Mouse (Mus musculus): ENCODE measurements around the gene Kras.

Kras gene

GRCm38 (mm10) chr6:145193038-145193437 lies 57.0 kb downstream of the Kras start:
- DNase-seq (ENCODE audit: low spot score in 2 of 2), result peak in 1 of 2 experiments; percentile 2

GRCm38 (mm10) chr6:145187093-145188088 lies 62.6 kb downstream of the Kras start:
- DNase-seq (ENCODE audit: low spot score in 2 of 2), result peak in 1 of 2 experiments; percentile 26

GRCm38 (mm10) chr6:145186096-145186495 lies 63.9 kb downstream of the Kras start:
- DNase-seq (ENCODE audit: low spot score in 2 of 2), result no peak

GRCm38 (mm10) chr6:145182044-145182443 lies 68.0 kb downstream of the Kras start:
- no peak for DNase-seq (ENCODE audit: low spot score in 2 of 2)

- peak; percentile 67 to 82 for DNase-seq (ENCODE audit: low spot score in 2 of 2)
These were observed 70.4 kb downstream of the Kras start for GRCm38 (mm10) chr6:145179665-145180064.

- DNase-seq (ENCODE audit: low spot score in 2 of 2), result no peak
These were observed 73.6 kb downstream of the Kras start for GRCm38 (mm10) chr6:145176474-145176873.

GRCm38 (mm10) chr6:145175571-145175981 lies 74.5 kb downstream of the Kras start:
- DNase-seq (ENCODE audit: low spot score in 2 of 2), result no peak

- no peak for DNase-seq (ENCODE audit: low spot score in 2 of 2)
These were observed 76.3 kb downstream of the Kras start for GRCm38 (mm10) chr6:145173781-145174191.

GRCm38 (mm10) chr6:145171892-145172606 lies 78.0 kb downstream of the Kras start:
- DNase-seq (ENCODE audit: low spot score in 2 of 2), result no peak
